Mouse (Mus musculus) embryo, embryonic 10.5 days (tissue): ENCODE measurements around the gene Olfr510.
"Not testable (repeated sequence)": the region's sequence is repeated elsewhere in the genome, so short reads cannot be mapped to it uniquely, and the experiment has no call there.

Source experiments
- DNase-seq: peaks from one replicate; pipeline ENCODE4 v3.0.0-alpha.2; 2015; ENCODE audit warnings: low spot score

The Olfr510 gene

GRCm38 (mm10) chr7:108666118-108666517 is at the start of gene Olfr510:
Gene Olfr510 (plus strand): TSS chr7:108666418.
- no peak for DNase-seq

GRCm38 (mm10) chr7:108616781-108617180 is 49.4 kb upstream of the Olfr510 start:
- not testable (repeated sequence) for DNase-seq

- no peak for DNase-seq
These were observed 44.7 kb upstream of the Olfr510 start, which contains the start of gene Olfr507 for GRCm38 (mm10) chr7:108621514-108621913. Gene Olfr507 (plus strand): TSS chr7:108621814.

GRCm38 (mm10) chr7:108629694-108630093 is 36.5 kb upstream of the Olfr510 start, which contains the start of gene Olfr508:
Gene Olfr508 (plus strand): TSS chr7:108629994.
- no peak for DNase-seq

GRCm38 (mm10) chr7:108651806-108652205 is 14.4 kb upstream of the Olfr510 start, which contains the start of gene Olfr509:
Gene Olfr509 (minus strand): TSS chr7:108651906.
- DNase-seq: no peak

GRCm38 (mm10) chr7:108662419-108662818 is 3.8 kb upstream of the Olfr510 start:
- no peak for DNase-seq

GRCm38 (mm10) chr7:108671058-108671457 is 4.8 kb downstream of the Olfr510 start:
- DNase-seq: no peak

- no peak for DNase-seq
These were observed 12.7 kb downstream of the Olfr510 start for GRCm38 (mm10) chr7:108678886-108679285.

GRCm38 (mm10) chr7:108713020-108713419 is 46.8 kb downstream of the Olfr510 start, which contains the start of gene Olfr512:
Gene Olfr512 (plus strand): TSS chr7:108713320.
- DNase-seq: no peak
